Mouse (Mus musculus): ENCODE results near the gene Olfr78. TPM values are rescaled to one million over a fixed set of nuclear protein-coding genes. Genes with fewer than 3 reads are reported as not detected.

Gene Olfr78
- polyA plus RNA-seq, 1 experiment = 1.7 TPM

DNA sequence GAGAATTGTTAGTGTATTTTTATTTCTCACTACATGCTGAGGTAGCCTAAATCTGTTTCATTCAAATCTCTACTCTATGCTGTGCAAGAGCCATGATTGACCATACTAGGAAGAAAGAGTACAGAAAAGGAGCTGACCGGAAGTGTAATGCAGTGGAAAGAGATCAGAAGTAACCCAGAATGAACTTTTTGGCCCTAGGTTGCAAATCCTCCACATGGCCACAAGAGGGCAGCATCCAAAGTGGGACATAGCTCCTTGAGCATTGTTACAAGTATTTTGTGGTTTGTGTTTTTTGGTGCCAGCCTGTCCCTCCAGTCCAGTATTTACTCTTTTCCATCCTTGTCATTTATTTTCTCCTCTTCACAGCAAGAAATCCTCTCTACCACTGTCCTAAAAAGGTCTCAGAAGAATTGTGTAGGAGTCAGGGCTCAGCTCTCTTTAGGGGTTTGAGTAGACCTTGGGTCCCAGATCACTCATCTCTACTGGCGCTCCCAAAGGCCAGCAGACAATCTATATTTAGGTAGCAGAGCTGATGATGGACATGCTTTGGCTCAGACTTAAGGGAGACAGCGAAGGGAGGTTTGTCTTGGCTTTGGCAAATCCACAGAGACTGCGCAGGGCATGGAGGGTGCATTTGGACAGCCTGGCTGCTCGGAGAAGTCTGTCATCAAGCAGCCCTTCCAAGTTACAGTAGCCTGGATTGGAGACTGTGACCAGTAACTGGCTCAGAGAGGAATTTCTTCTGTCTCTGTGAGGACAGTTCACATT is 63.7 kb downstream of the Olfr78 start, which contains the start of gene Olfr557:
Gene Olfr557 (plus strand): TSS at position 553 of the 768 bp plus-strand sequence.
- DNase-seq = peak; percentile 12
- WGBS = 70% methylated on average over 5 of the region's 5 CpGs
- TF ChIP-seq POLR2A (IDR thresholded peaks at IDR 0.05; ENCODE audit: borderline replicate concordance, extremely low read depth, low read depth, low read length) (no peak), CTCF (IDR thresholded peaks at IDR 0.05; ENCODE audit: insufficient read depth, low read length) (peak; percentile 77)
- H3K4me3 ChIP-seq (replicated peaks; ENCODE audit: extremely low read depth, low read depth, low read length) = no peak within 1 kb of the TSS
- H3K4me1 ChIP-seq (ENCODE audit: control insufficient read depth, insufficient read depth, low read length) = no peaks in the 10 kb centered on the region

Other genes starting within 250 kb of the Olfr78 start
- gene Olfr547, start 224.7 kb downstream of the Olfr78 start, polyA plus RNA-seq (2012; rRNA removed) = not detected in 2 replicates
- not detected in 2 replicates for gene Olfr548-ps1, start 218.6 kb downstream of the Olfr78 start, polyA plus RNA-seq (2012; rRNA removed)
- not detected in 2 replicates for gene Olfr549, start 209.6 kb downstream of the Olfr78 start, polyA plus RNA-seq (2012; rRNA removed)
- gene Trim21, start 194.0 kb downstream of the Olfr78 start, polyA plus RNA-seq (2012; rRNA removed) = 6.1 and 9.7 TPM in 2 replicates
- 8.4 and 9.4 TPM in 2 replicates for gene Olfr550, start 188.0 kb downstream of the Olfr78 start, polyA plus RNA-seq (2012; rRNA removed)
- gene Olfr551, start 167.6 kb downstream of the Olfr78 start, polyA plus RNA-seq (2012; rRNA removed) = not detected in 2 replicates
- 0.13 and 0.16 TPM in 2 replicates for gene Olfr552, start 161.7 kb downstream of the Olfr78 start, polyA plus RNA-seq (2012; rRNA removed)
- gene Olfr553, start 141.3 kb downstream of the Olfr78 start, polyA plus RNA-seq (2012; rRNA removed) = not detected in 2 replicates
- gene Olfr554, start 121.0 kb downstream of the Olfr78 start, polyA plus RNA-seq (2012; rRNA removed) = not detected in 2 replicates
- not detected in 2 replicates for gene Olfr555, start 100.6 kb downstream of the Olfr78 start, polyA plus RNA-seq (2012; rRNA removed)
- gene Olfr556, start 94.6 kb downstream of the Olfr78 start, polyA plus RNA-seq (2012; rRNA removed) = 0.12 and 0.19 TPM in 2 replicates
- gene Trim68, start 72.1 kb downstream of the Olfr78 start, polyA plus RNA-seq (2012; rRNA removed) = 16.7 and 23.7 TPM in 2 replicates
- 0.26 TPM in 1 of 2 replicates, not detected in the other for gene Olfr557, start 63.6 kb downstream of the Olfr78 start, polyA plus RNA-seq (2012; rRNA removed)
- 0.17 and 0.37 TPM in 2 replicates for gene Olfr558, start 57.3 kb downstream of the Olfr78 start, polyA plus RNA-seq (2012; rRNA removed)
- gene Olfr33, start 40.4 kb downstream of the Olfr78 start, polyA plus RNA-seq (2012; rRNA removed) = not detected in 2 replicates
- gene Olfr559, start 32.0 kb downstream of the Olfr78 start, polyA plus RNA-seq (2012; rRNA removed) = not detected in 2 replicates
- not detected in 2 replicates for gene Olfr560, start 105 bp downstream of the Olfr78 start, polyA plus RNA-seq (2012; rRNA removed)
- gene Olfr561, start 11.8 kb upstream of the Olfr78 start, polyA plus RNA-seq (2012; rRNA removed) = 0.10 TPM in 1 of 2 replicates, not detected in the other
- not detected in 2 replicates for gene Olfr564, start 44.0 kb upstream of the Olfr78 start, polyA plus RNA-seq (2012; rRNA removed)
- gene Olfr566, start 99.3 kb upstream of the Olfr78 start, polyA plus RNA-seq (2012; rRNA removed) = not detected in 2 replicates
- gene Olfr568, start 117.7 kb upstream of the Olfr78 start, polyA plus RNA-seq (2012; rRNA removed) = not detected in 2 replicates
- not detected in 2 replicates for gene Olfr569, start 131.4 kb upstream of the Olfr78 start, polyA plus RNA-seq (2012; rRNA removed)
- not detected in 2 replicates for gene Olfr570, start 135.1 kb upstream of the Olfr78 start, polyA plus RNA-seq (2012; rRNA removed)
- gene Olfr571, start 158.1 kb upstream of the Olfr78 start, polyA plus RNA-seq (2012; rRNA removed) = not detected in 2 replicates
- not detected in 2 replicates for gene Olfr572, start 164.9 kb upstream of the Olfr78 start, polyA plus RNA-seq (2012; rRNA removed)
- not detected in 2 replicates for gene Olfr573-ps1, start 183.1 kb upstream of the Olfr78 start, polyA plus RNA-seq (2012; rRNA removed)
- not detected in 2 replicates for gene Olfr574, start 189.0 kb upstream of the Olfr78 start, polyA plus RNA-seq (2012; rRNA removed)
- gene Olfr575, start 199.3 kb upstream of the Olfr78 start, polyA plus RNA-seq (2012; rRNA removed) = not detected in 2 replicates
- gene Olfr576, start 203.2 kb upstream of the Olfr78 start, polyA plus RNA-seq (2012; rRNA removed) = not detected in 2 replicates
- gene Olfr577, start 216.5 kb upstream of the Olfr78 start, polyA plus RNA-seq (2012; rRNA removed) = not detected in 2 replicates
- not detected in 2 replicates for gene Olfr578, start 229.9 kb upstream of the Olfr78 start, polyA plus RNA-seq (2012; rRNA removed)